Mouse (Mus musculus) megakaryocyte, embryonic 14.5 days (primary cell): ENCODE results near the gene Nisch.

ENCODE experiments used
- FLI1 ChIP-seq: IDR thresholded peaks from 2 replicates; pipeline ENCODE4 v1.6.1; 2012; ENCODE audit warnings: low read length, inconsistent platforms, mixed read lengths
- GATA1 ChIP-seq: IDR thresholded peaks from 3 replicates; pipeline ENCODE4 v1.6.1; 2012; ENCODE audit warnings: mixed read lengths, low read length, inconsistent platforms, borderline replicate concordance

DNA sequence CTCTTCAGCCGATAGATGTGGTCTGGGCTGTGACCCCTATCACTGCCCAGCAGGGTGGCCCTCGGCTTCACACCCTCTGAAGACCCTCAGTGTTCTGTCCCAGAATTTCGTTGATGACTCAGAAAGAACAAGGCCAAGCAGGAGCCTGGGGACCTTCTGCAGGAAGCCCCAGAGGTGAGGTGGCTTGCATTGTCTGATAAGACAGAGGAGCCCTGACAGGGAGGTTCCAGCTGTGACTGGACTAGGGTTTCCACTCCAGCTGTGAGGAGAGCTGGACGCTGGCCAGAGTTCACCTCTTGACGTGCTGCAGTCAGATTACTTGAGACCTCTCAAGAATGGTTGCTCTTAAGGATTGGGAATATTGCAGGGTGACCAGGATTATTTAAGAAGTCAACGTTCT is 84.7 kb downstream of the Nisch start:
- no peak for TF ChIP-seq GATA1
- no peak for TF ChIP-seq FLI1
